Comparison of ENCODE assay signal across 21 mouse cellular contexts in genomic region chr12:112821216-112821615, GRCm38 (mm10). TPM values are rescaled to one million over a fixed set of nuclear protein-coding genes. Genes with fewer than 3 reads are reported as not detected.
DNase-seq lines count a peak whose midpoint lies in the region; ATAC-seq and TF ChIP-seq lines count a peak whose summit lies in the region.
"Had no signal": no experiment of that assay in that cellular context is flagged by ENCODE, and none has a peak within 500 bp of the region (broad histone marks: within the 10 kb centered on the region; RNA-seq: fewer than 3 reads in every experiment).

No protein-coding gene starts in this region.

- DNase-seq in adrenal gland, adult 2 months = peak; percentile 51
- DNase-seq in adrenal gland, postnatal 4 days (ENCODE audit: low spot score in 2 of 2) = no peak
- DNase-seq in heart, adult 2 months = no peak
- DNase-seq in limb, embryonic 10.5 days (ENCODE audit: low spot score) = no peak
- DNase-seq in liver, postnatal 0 days = peak; percentile 11
- DNase-seq in layer of hippocampus, postnatal 14 days (ENCODE audit: low spot score in 2 of 2) = no peak
- DNase-seq: cerebellum, adult 9-10 months; gastrocnemius, postnatal 25 days; kidney, postnatal 10 days; lung, adult 18-20 months; right cerebral cortex, postnatal 14 days; thymus, postnatal 14 days had no signal

- H3K9ac ChIP-seq in heart, embryonic 13.5 days = peak overlapping the region; percentile 59
- H3K9ac ChIP-seq in heart, adult 2 months (ENCODE audit: low read depth, low read length) = no peak overlapping the region
- 0 out of 2 replicates have a peak overlapping the region, but pooled peaks have one; percentile 8 for H3K9ac ChIP-seq in limb, embryonic 12.5 days (replicated peaks)
- H3K9ac ChIP-seq in liver, postnatal 0 days (replicated peaks) = no peak overlapping the region
- H3K9ac ChIP-seq: hindbrain, embryonic 13.5 days; intestine, embryonic 15.5 days had no signal

- peaks cover 58% of the 10 kb centered on the region for H3K4me1 ChIP-seq in heart, embryonic 13.5 days
- peaks cover 18% of the 10 kb centered on the region for H3K4me1 ChIP-seq in heart, adult 2 months (ENCODE audit: control insufficient read depth, insufficient read depth, low read length)
- peaks cover 29% of the 10 kb centered on the region for H3K4me1 ChIP-seq in limb, embryonic 12.5 days (replicated peaks)
- peaks cover 9% of the 10 kb centered on the region for H3K4me1 ChIP-seq in limb, embryonic 10.5 days
- peaks cover 31% of the 10 kb centered on the region for H3K4me1 ChIP-seq in liver, postnatal 0 days (ENCODE audit: insufficient read depth)

- ATAC-seq in heart, embryonic 13.5 days (ENCODE audit: extremely low read depth, insufficient number of reproducible peaks, low FRiP score, low TSS enrichment) = no peak
- ATAC-seq in limb, embryonic 12.5 days (ENCODE audit: insufficient number of reproducible peaks, insufficient read depth, low FRiP score, low TSS enrichment, low read depth) = no peak
- no peak for ATAC-seq in liver, postnatal 0 days
- ATAC-seq: forebrain, embryonic 14.5 days; intestine, embryonic 15.5 days had no signal

- no peak for TF ChIP-seq POLR2A in heart, adult 2 months (IDR thresholded peaks at IDR 0.05; ENCODE audit: insufficient read depth, low read depth, low read length)

- H3K4me3 ChIP-seq in heart, embryonic 13.5 days = no peak overlapping the region
- no peak overlapping the region for H3K4me3 ChIP-seq in heart, adult 2 months
- H3K4me3 ChIP-seq in limb, embryonic 12.5 days (replicated peaks) = no peak overlapping the region
- no peak overlapping the region for H3K4me3 ChIP-seq in limb, embryonic 10.5 days
- no peak overlapping the region for H3K4me3 ChIP-seq in liver, postnatal 0 days (ENCODE audit: low read depth, low read length)
- H3K4me3 ChIP-seq: hindbrain, embryonic 13.5 days; intestine, embryonic 15.5 days; layer of hippocampus, adult 2 months; midbrain, embryonic 10.5 days had no signal

- TF ChIP-seq CTCF in heart, adult 2 months (IDR thresholded peaks at IDR 0.05) = no peak
- TF ChIP-seq CTCF in liver, postnatal 0 days (IDR thresholded peaks at IDR 0.05; ENCODE audit: low read depth) = no peak

- H3K27me3 ChIP-seq in heart, embryonic 13.5 days (replicated peaks) = no peaks in the 10 kb centered on the region
- no peaks in the 10 kb centered on the region for H3K27me3 ChIP-seq in heart, adult 2 months (ENCODE audit: control insufficient read depth, insufficient read depth, low read length)
- H3K27me3 ChIP-seq in limb, embryonic 12.5 days = no peaks in the 10 kb centered on the region
- no peaks in the 10 kb centered on the region for H3K27me3 ChIP-seq in limb, embryonic 10.5 days (ENCODE audit: low read depth, poor library complexity, severe bottlenecking)
- no peaks in the 10 kb centered on the region for H3K27me3 ChIP-seq in liver, postnatal 0 days (ENCODE audit: insufficient read depth, low read length)
- H3K27me3 ChIP-seq: hindbrain, embryonic 13.5 days; intestine, embryonic 15.5 days had no signal

- H3K4me2 ChIP-seq in heart, embryonic 13.5 days = peak overlapping the region; percentile 23
- no peak overlapping the region for H3K4me2 ChIP-seq in limb, embryonic 12.5 days
- H3K4me2 ChIP-seq in liver, postnatal 0 days (ENCODE audit: low read depth, low read length) = no peak overlapping the region
- H3K4me2 ChIP-seq: hindbrain, embryonic 13.5 days; intestine, embryonic 15.5 days had no signal

- H3K79me2 ChIP-seq in heart, adult 2 months (replicated peaks; ENCODE audit: control insufficient read depth, insufficient read depth, low read length) = no peaks in the 10 kb centered on the region

- TF ChIP-seq EP300 in heart, adult 2 months (IDR thresholded peaks at IDR 0.05; ENCODE audit: insufficient read depth, low read depth, low read length) = no peak
- TF ChIP-seq EP300 in liver, postnatal 0 days (IDR thresholded peaks at IDR 0.05; ENCODE audit: low read depth) = no peak

- intact Hi-C loops in heart, adult 2 months (cut with DNase I) = no loop called here

- no peaks in the 10 kb centered on the region for H3K9me3 ChIP-seq in heart, embryonic 13.5 days
- H3K9me3 ChIP-seq in limb, embryonic 12.5 days = no peaks in the 10 kb centered on the region
- no peaks in the 10 kb centered on the region for H3K9me3 ChIP-seq in limb, embryonic 10.5 days (replicated peaks)
- H3K9me3 ChIP-seq in liver, postnatal 0 days (ENCODE audit: low read length) = no peaks in the 10 kb centered on the region
- H3K9me3 ChIP-seq: hindbrain, embryonic 13.5 days; intestine, embryonic 15.5 days; midbrain, embryonic 10.5 days had no signal

- peaks cover 88% of the 10 kb centered on the region for H3K36me3 ChIP-seq in heart, embryonic 13.5 days
- H3K36me3 ChIP-seq in heart, adult 2 months (ENCODE audit: control insufficient read depth, insufficient read depth, low read length) = peaks cover 9% of the 10 kb centered on the region
- peaks cover 89% of the 10 kb centered on the region for H3K36me3 ChIP-seq in limb, embryonic 12.5 days
- peaks cover 98% of the 10 kb centered on the region for H3K36me3 ChIP-seq in limb, embryonic 10.5 days
- H3K36me3 ChIP-seq in liver, postnatal 0 days (replicated peaks; ENCODE audit: insufficient read depth, low read length) = peaks cover 70% of the 10 kb centered on the region

- H3K27ac ChIP-seq in heart, embryonic 13.5 days (replicated peaks) = peak overlapping the region; percentile 71
- H3K27ac ChIP-seq in heart, adult 2 months = no peak overlapping the region; the same call in 1 of the 2 replicates
- H3K27ac ChIP-seq in limb, embryonic 12.5 days = no peak overlapping the region
- no peak overlapping the region for H3K27ac ChIP-seq in limb, embryonic 10.5 days
- H3K27ac ChIP-seq in liver, postnatal 0 days (ENCODE audit: low read depth) = no peak overlapping the region
- H3K27ac ChIP-seq: hindbrain, embryonic 13.5 days; intestine, embryonic 15.5 days; layer of hippocampus, adult 2 months; midbrain, embryonic 10.5 days had no signal

- WGBS in heart, embryonic 13.5 days = 24% methylated on average over 1 of the region's 1 CpGs
- WGBS in heart, adult 2 months = 33% methylated on average over 1 of the region's 1 CpGs
- 89% methylated on average over 1 of the region's 1 CpGs for WGBS in limb, embryonic 12.5 days
- 69% methylated on average over 1 of the region's 1 CpGs for WGBS in limb, embryonic 10.5 days
- WGBS in liver, postnatal 0 days (ENCODE audit: insufficient replicate concordance) = 47% methylated on average over 1 of the region's 1 CpGs

RNA-seq across cellular contexts. Expression of gene Cdca4, which starts 8.0 kb away (rescaled TPM):
- total RNA-seq in adrenal gland, adult 2 months (2021) = 10 to 100 TPM; 11.0 to 13.0 TPM
- polyA plus RNA-seq in adrenal gland, adult 2 months (2012; rRNA removed) = 8.1 and 9.4 TPM in 2 replicates
- 10 to 100 TPM; 31.1 to 32.5 TPM for total RNA-seq in adrenal gland, postnatal 4 days (2021)
- 49.1 and 49.3 TPM in 2 replicates for polyA plus RNA-seq in heart, embryonic 13.5 days (2015; fragmentation: Nextera tagmentation; extraction: Ambion mirVana)
- total RNA-seq in heart, adult 2 months (2021) = 1 to 10 TPM; 5.3 to 6.6 TPM
- 7.6 and 10.0 TPM in 2 replicates for polyA plus RNA-seq in heart, adult 2 months (2012; rRNA removed)
- 166 TPM in 2 replicates for polyA plus RNA-seq in limb, embryonic 12.5 days (2016; fragmentation: Nextera tagmentation; extraction: Ambion mirVana)
- 204 and 206 TPM in 2 replicates for polyA plus RNA-seq in limb, embryonic 10.5 days (2016; fragmentation: Nextera tagmentation; extraction: Ambion mirVana)
- 29.8 and 30.4 TPM in 2 replicates for polyA plus RNA-seq in liver, postnatal 0 days (2015; fragmentation: Nextera tagmentation; extraction: Ambion mirVana)
- total RNA-seq in layer of hippocampus, postnatal 14 days (2021) = 1 to 10 TPM; 8.1 to 9.2 TPM

RNA-seq across cellular contexts. Expression of gene Clba1, which starts 12.5 kb away (rescaled TPM):
- 10 to 100 TPM in 1 of 2 experiments, 1 to 10 TPM in 1; 4.1 to 14.3 TPM for total RNA-seq in adrenal gland, adult 2 months (2021)
- polyA plus RNA-seq in adrenal gland, adult 2 months (2012; rRNA removed) = 10.2 and 12.4 TPM in 2 replicates
- total RNA-seq in adrenal gland, postnatal 4 days (2021) = 1 to 10 TPM; 8.2 to 10.0 TPM
- polyA plus RNA-seq in heart, embryonic 13.5 days (2015; fragmentation: Nextera tagmentation; extraction: Ambion mirVana) = 7.6 and 8.0 TPM in 2 replicates
- total RNA-seq in heart, adult 2 months (2021) = 1 to 10 TPM; 1.7 to 3.1 TPM
- polyA plus RNA-seq in heart, adult 2 months (2012; rRNA removed) = 2.0 and 2.8 TPM in 2 replicates
- polyA plus RNA-seq in limb, embryonic 12.5 days (2016; fragmentation: Nextera tagmentation; extraction: Ambion mirVana) = 9.2 and 9.3 TPM in 2 replicates
- polyA plus RNA-seq in limb, embryonic 10.5 days (2016; fragmentation: Nextera tagmentation; extraction: Ambion mirVana) = 7.9 and 8.4 TPM in 2 replicates
- polyA plus RNA-seq in liver, postnatal 0 days (2015; fragmentation: Nextera tagmentation; extraction: Ambion mirVana) = 0.69 TPM in 2 replicates
- 10 to 100 TPM; 13.2 to 13.7 TPM for total RNA-seq in layer of hippocampus, postnatal 14 days (2021)

RNA-seq across cellular contexts. Expression of gene Ahnak2, which starts 18.8 kb away (rescaled TPM):
- 10 to 100 TPM in 1 of 2 experiments, 1 to 10 TPM in 1; 3.6 to 10.0 TPM for total RNA-seq in adrenal gland, adult 2 months (2021)
- polyA plus RNA-seq in adrenal gland, adult 2 months (2012; rRNA removed) = 1.7 and 2.2 TPM in 2 replicates
- 10 to 100 TPM in 1 of 2 experiments, 1 to 10 TPM in 1; 9.8 to 12.0 TPM for total RNA-seq in adrenal gland, postnatal 4 days (2021)
- polyA plus RNA-seq in heart, embryonic 13.5 days (2015; fragmentation: Nextera tagmentation; extraction: Ambion mirVana) = 1.1 and 1.2 TPM in 2 replicates
- 10 to 100 TPM; 14.8 to 15.7 TPM for total RNA-seq in heart, adult 2 months (2021)
- 5.4 and 7.5 TPM in 2 replicates for polyA plus RNA-seq in heart, adult 2 months (2012; rRNA removed)
- 0.23 and 0.26 TPM in 2 replicates for polyA plus RNA-seq in limb, embryonic 12.5 days (2016; fragmentation: Nextera tagmentation; extraction: Ambion mirVana)
- polyA plus RNA-seq in limb, embryonic 10.5 days (2016; fragmentation: Nextera tagmentation; extraction: Ambion mirVana) = 0.15 and 0.18 TPM in 2 replicates
- 0.22 and 0.36 TPM in 2 replicates for polyA plus RNA-seq in liver, postnatal 0 days (2015; fragmentation: Nextera tagmentation; extraction: Ambion mirVana)
- total RNA-seq in layer of hippocampus, postnatal 14 days (2021) = 1 to 10 TPM; 4.9 to 7.8 TPM

RNA-seq across cellular contexts. Expression of gene Gpr132, which starts 46.8 kb away (rescaled TPM):
- under 1 TPM; 0.26 to 0.59 TPM for total RNA-seq in adrenal gland, adult 2 months (2021)
- polyA plus RNA-seq in adrenal gland, adult 2 months (2012; rRNA removed) = 1.3 TPM in 2 replicates
- total RNA-seq in adrenal gland, postnatal 4 days (2021) = under 1 TPM; 0.20 to 0.39 TPM
- 0.08 and 0.16 TPM in 2 replicates for polyA plus RNA-seq in heart, embryonic 13.5 days (2015; fragmentation: Nextera tagmentation; extraction: Ambion mirVana)
- total RNA-seq in heart, adult 2 months (2021) = under 1 TPM; 0.29 to 0.36 TPM
- polyA plus RNA-seq in heart, adult 2 months (2012; rRNA removed) = 1.00 and 2.0 TPM in 2 replicates
- polyA plus RNA-seq in limb, embryonic 12.5 days (2016; fragmentation: Nextera tagmentation; extraction: Ambion mirVana) = 0.08 TPM in 1 of 2 replicates, not detected in the other
- polyA plus RNA-seq in limb, embryonic 10.5 days (2016; fragmentation: Nextera tagmentation; extraction: Ambion mirVana) = 0.11 TPM in 1 of 2 replicates, not detected in the other
- polyA plus RNA-seq in liver, postnatal 0 days (2015; fragmentation: Nextera tagmentation; extraction: Ambion mirVana) = 0.26 and 0.34 TPM in 2 replicates
- not detected for total RNA-seq in layer of hippocampus, postnatal 14 days (2021)
- total RNA-seq: layer of hippocampus, adult 2 months had no signal
- polyA plus RNA-seq: forebrain, embryonic 14.5 days; hindbrain, embryonic 13.5 days; limb, embryonic 11.5 days; midbrain, embryonic 10.5 days; neural tube, embryonic 11.5 days had no signal

Comparison
In these comparisons a context has a peak if more than half of its experiments do, and no peak if none do; other contexts are left out.
1. DNase-seq: peak in adrenal gland, adult 2 months (single experiment) and liver, postnatal 0 days (single experiment); none in adrenal gland, postnatal 4 days (0 of 2), heart, adult 2 months (0 of 2), limb, embryonic 10.5 days (single experiment) and layer of hippocampus, postnatal 14 days (0 of 2).
2. H3K9ac ChIP-seq: peak in heart, embryonic 13.5 days (single experiment) and limb, embryonic 12.5 days (single experiment); none in heart, adult 2 months (single experiment) and liver, postnatal 0 days (single experiment).